Mouse (Mus musculus): ENCODE results near the gene Ift88.

DNA sequence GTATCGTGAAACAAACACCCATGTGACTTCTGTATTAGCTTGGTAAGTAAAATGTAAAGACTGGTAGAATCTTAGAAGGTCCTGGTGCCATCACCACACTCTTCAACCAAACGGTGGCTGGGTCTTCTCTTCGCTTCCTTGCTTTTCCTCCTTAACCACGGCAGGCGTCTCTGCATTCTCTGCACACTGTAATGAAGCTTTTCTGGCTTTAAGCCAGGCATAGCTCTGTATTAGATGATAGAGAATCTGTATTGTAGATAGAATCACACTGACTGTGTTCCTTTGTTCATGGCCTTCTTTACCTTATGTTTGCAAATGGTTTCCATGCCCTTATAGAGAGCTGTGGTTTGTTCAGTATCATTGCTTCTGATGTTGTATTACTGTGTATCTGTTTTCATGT is 39.0 kb downstream of the Ift88 start:
- TF ChIP-seq CTCF (IDR thresholded peaks at IDR 0.05; ENCODE audit: low read depth, low read length) (no peak), EP300 (IDR thresholded peaks at IDR 0.05; ENCODE audit: insufficient read depth, low read depth, low read length) (no peak)

Data from ES-Bruce4 (cell line).